Mouse (Mus musculus): ENCODE measurements around the gene Zfp763. TPM values are rescaled to one million over a fixed set of nuclear protein-coding genes. Genes with fewer than 3 reads are reported as not detected.

Gene Zfp763
- total RNA-seq (2012; rRNA removed): 3.1 and 3.2 TPM in 2 replicates
- 5.7 and 6.0 TPM in 2 replicates for total RNA-seq (2014; rRNA removed)
- 2.9 and 3.7 TPM in 2 replicates for polyA plus RNA-seq (2012; ENCODE audit: insufficient read length, low read depth)

DNA sequence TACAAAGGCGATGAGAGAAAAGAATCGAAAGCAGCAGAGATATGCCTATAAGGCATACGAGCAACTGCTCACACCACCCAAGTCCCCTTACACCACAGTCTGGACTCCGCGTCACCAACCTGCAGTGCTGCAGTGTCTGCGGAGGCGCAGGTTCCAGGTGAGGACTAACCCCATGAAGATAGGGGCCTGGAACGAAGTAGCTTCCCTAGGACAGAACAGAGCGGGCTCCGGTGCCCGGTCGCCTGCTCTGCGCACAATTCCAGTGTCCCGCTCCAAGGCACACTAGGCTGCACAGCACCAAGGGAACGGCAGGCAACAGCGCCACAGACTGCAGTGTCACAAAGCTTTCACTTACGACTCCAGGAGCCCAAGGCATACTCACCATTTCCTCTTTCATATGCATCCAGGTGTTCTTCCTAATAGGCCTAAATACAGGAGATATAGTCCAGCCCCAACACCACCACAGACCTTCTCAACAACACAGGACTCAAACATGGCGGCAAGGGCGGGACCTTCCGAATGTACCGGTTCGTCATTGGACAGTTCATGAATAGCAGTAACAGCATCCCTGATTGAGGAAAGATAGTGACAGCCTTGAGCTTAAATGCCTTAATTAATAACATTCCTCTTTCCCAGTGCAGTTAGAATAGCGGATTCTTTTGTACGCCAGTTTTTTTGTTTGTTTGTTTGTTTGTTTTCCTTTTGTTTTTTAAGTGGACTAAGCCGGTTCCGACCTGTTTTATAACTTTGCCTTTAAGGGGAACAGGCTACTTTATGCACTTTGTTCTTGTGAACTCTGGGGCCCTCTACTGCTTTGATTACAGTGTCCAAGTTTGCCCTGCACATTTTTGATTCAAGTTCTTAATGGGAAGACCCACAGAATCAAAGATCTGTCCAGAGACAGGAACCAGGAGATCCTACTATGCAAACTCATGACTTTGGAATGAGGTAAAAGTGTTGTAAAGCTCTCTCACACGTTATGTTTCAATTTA, at the start of gene Zfp763:
Gene Zfp763, minus strand, starts transcription at position 503 of the 992 bp plus-strand sequence.
- in situ Hi-C loops (cut with MboI; ENCODE audit: low pct_ligation_motif_present, low pct_unique_long_range_greater_than_20kb, low sequenced_read_pairs): no loop called here
- peak within 1 kb of the TSS; percentile 79 for H3K4me2 ChIP-seq (ENCODE audit: insufficient read depth, low read depth, poor library complexity, severe bottlenecking)
- H3K27ac ChIP-seq (ENCODE audit: insufficient read depth, low read depth): no peak within 1 kb of the TSS
- peaks cover 2 to 9% of the 10 kb centered on the region in 2 experiments; a peak in 2 of 4 replicates for H3K4me1 ChIP-seq (ENCODE audit: control insufficient read depth in 1 of 2, insufficient read depth in 2 of 2)
- H3K27me3 ChIP-seq (replicated peaks): no peaks in the 10 kb centered on the region
- H3K79me2 ChIP-seq (replicated peaks; ENCODE audit: control insufficient read depth, extremely low read depth, insufficient read depth, poor library complexity, severe bottlenecking): no peaks in the 10 kb centered on the region; the same call in 1 of the 2 replicates
- H3K9me3 ChIP-seq (replicated peaks; ENCODE audit: low read length): no peaks in the 10 kb centered on the region
- no peaks in the 10 kb centered on the region for H3K36me3 ChIP-seq (replicated peaks in 1 of 2; ENCODE audit: control insufficient read depth in 1 of 2, insufficient read depth in 1 of 2, low read length in 1 of 2)
- peak within 1 kb of the TSS; percentile 1 for H3K9ac ChIP-seq (ENCODE audit: insufficient read depth, low read depth)
- peak; percentile 89 for DNase-seq (ENCODE audit: extremely low read depth)
- dilution Hi-C loops (cut with MboI; ENCODE audit: extremely low pct_ligation_motif_present, extremely low pct_unique_long_range_greater_than_20kb, low sequenced_read_pairs): no loop called here
- TF ChIP-seq GABPA (IDR thresholded peaks at IDR 0.05; ENCODE audit: insufficient replicate concordance, low read depth, low read length): no peak
- TF ChIP-seq CTCF (conservative IDR thresholded peaks at IDR 0.05 in 1 of 2, IDR thresholded peaks at IDR 0.05 in 1 of 2; ENCODE audit: low read depth in 2 of 2, low read length in 2 of 2): peak in 1 of 2 experiments; percentile 42; a peak in 2 of 4 replicates
- peak; percentile 72; the same call in 1 of the 2 replicates for TF ChIP-seq E2F4 (IDR thresholded peaks at IDR 0.05; ENCODE audit: insufficient replicate concordance, low read depth, low read length)
- no peak for TF ChIP-seq MEF2A (IDR thresholded peaks at IDR 0.05; ENCODE audit: borderline replicate concordance, low read depth, low read length)
- no peak for TF ChIP-seq TCF12 (IDR thresholded peaks at IDR 0.05; ENCODE audit: low read depth, low read length)
- TF ChIP-seq ZC3H11A (IDR thresholded peaks at IDR 0.05; ENCODE audit: low read depth, low read length): no peak
- TF ChIP-seq USF2 (conservative IDR thresholded peaks at IDR 0.05; ENCODE audit: low read depth, low read length): no peak
- no peak for TF ChIP-seq RCOR1 (conservative IDR thresholded peaks at IDR 0.05; ENCODE audit: low read depth, low read length)
- peak; percentile 45 for TF ChIP-seq NELFE (IDR thresholded peaks at IDR 0.05; ENCODE audit: low read depth, low read length)
- no peak for TF ChIP-seq MAX (IDR thresholded peaks at IDR 0.05; ENCODE audit: low read length)
- TF ChIP-seq POLR2A (IDR thresholded peaks at IDR 0.05; ENCODE audit: low read depth, low read length): peak; percentile 60
- TF ChIP-seq MXI1 (IDR thresholded peaks at IDR 0.05; ENCODE audit: low read depth, low read length): no peak
- TF ChIP-seq HCFC1 (IDR thresholded peaks at IDR 0.05; ENCODE audit: low read depth, low read length): peak; percentile 66
- no peak for TF ChIP-seq USF1 (IDR thresholded peaks at IDR 0.05; ENCODE audit: low read depth, low read length)
- no peak for TF ChIP-seq MYC (IDR thresholded peaks at IDR 0.05; ENCODE audit: low read depth, low read length)
- no peak for TF ChIP-seq ETS1 (conservative IDR thresholded peaks at IDR 0.05; ENCODE audit: low read depth, low read length)
- TF ChIP-seq BHLHE40 (IDR thresholded peaks at IDR 0.05; ENCODE audit: low read depth, low read length): no peak
- TF ChIP-seq ELF1 (IDR thresholded peaks at IDR 0.05; ENCODE audit: low read depth, low read length): peak; percentile 12; the same call in 1 of the 2 replicates
- no peak for TF ChIP-seq SMC3 (IDR thresholded peaks at IDR 0.05; ENCODE audit: low read depth, low read length)
- TF ChIP-seq SIN3A (IDR thresholded peaks at IDR 0.05; ENCODE audit: low read length): peak; percentile 37; the same call in 1 of the 2 replicates
- no peak for TF ChIP-seq CHD2 (IDR thresholded peaks at IDR 0.05; ENCODE audit: low read length)
- TF ChIP-seq RAD21 (IDR thresholded peaks at IDR 0.05; ENCODE audit: low read depth, low read length): peak; percentile 26
- no peak for TF ChIP-seq KAT2A (IDR thresholded peaks at IDR 0.05; ENCODE audit: insufficient replicate concordance, low read length)
- TF ChIP-seq TBP (conservative IDR thresholded peaks at IDR 0.05; ENCODE audit: low read depth, low read length): peak; percentile 57
- TF ChIP-seq JUN (IDR thresholded peaks at IDR 0.05; ENCODE audit: insufficient read depth, low read depth, low read length): no peak
- TF ChIP-seq CHD1 (IDR thresholded peaks at IDR 0.05; ENCODE audit: low read depth, low read length): no peak
- TF ChIP-seq POLR2AphosphoS2 (IDR thresholded peaks at IDR 0.05; ENCODE audit: low read depth, low read length): no peak
- TF ChIP-seq UBTF (IDR thresholded peaks at IDR 0.05; ENCODE audit: low read depth, low read length): no peak
- no peak for TF ChIP-seq ZNF384 (IDR thresholded peaks at IDR 0.05; ENCODE audit: low read depth, low read length)
- TF ChIP-seq NRF1 (IDR thresholded peaks at IDR 0.05; ENCODE audit: low read depth, low read length): peak; percentile 49; the same call in 1 of the 2 replicates
- TF ChIP-seq IRF4 (IDR thresholded peaks at IDR 0.05; ENCODE audit: low read depth, low read length): no peak
- H3K4me3 ChIP-seq (replicated peaks in 1 of 3; ENCODE audit: low read depth in 2 of 3, low read length in 2 of 3, poor library complexity in 1 of 3): peak within 1 kb of the TSS; percentile 90 to 97 (median 94)

Data from CH12.LX (cell line).